Mouse (Mus musculus) forebrain, embryonic 14.5 days (tissue): ENCODE measurements around the gene Hbp1. TPM values are rescaled to one million over a fixed set of nuclear protein-coding genes. Genes with fewer than 3 reads are reported as not detected.

Source experiments
- ATAC-seq: fragments of 200-750 bp; cut with Nextera tagmentation; 2 replicates; pipeline ENCODE4 v1.8.0; 2017; ENCODE audit warnings: mild to moderate bottlenecking, moderate library complexity
- DNase-seq: peaks from one replicate; pipeline ENCODE4 v3.0.0-alpha.2; 2015; ENCODE audit warnings: low spot score
- H3K27ac ChIP-seq: fragments of 300-500 bp; sonication (generic); 2 replicates; pipeline ENCODE4 v1.5.1; 2014; ENCODE audit warnings: low read depth, mild to moderate bottlenecking, control low read depth, low read length, moderate library complexity
- H3K27me3 ChIP-seq: fragments of 300-500 bp; sonication (generic); replicated peaks from 2 replicates; pipeline ENCODE4 v1.6.1; 2014; ENCODE audit warnings: low read length, control low read depth, mixed read lengths; ENCODE audit not compliant: control insufficient read depth, insufficient read depth
- H3K36me3 ChIP-seq: fragments of 300-500 bp; sonication (generic); 2 replicates; pipeline ENCODE4 v1.6.1; 2014; ENCODE audit warnings: low read length, control low read depth; ENCODE audit not compliant: control insufficient read depth, insufficient read depth
- H3K4me1 ChIP-seq: fragments of 300-500 bp; sonication (generic); 2 replicates; pipeline ENCODE4 v1.6.1; 2014; ENCODE audit warnings: antibody characterized with exemption, low read length, control low read depth; ENCODE audit not compliant: control insufficient read depth, insufficient read depth
- H3K4me2 ChIP-seq: fragments of 300-500 bp; sonication (generic); 2 replicates; pipeline ENCODE4 v1.6.1; 2014; ENCODE audit warnings: mild to moderate bottlenecking, control low read depth, low read length
- H3K4me3 ChIP-seq: fragments of 300-500 bp; sonication (generic); 2 replicates; pipeline ENCODE4 v1.5.1; 2014; ENCODE audit warnings: low read depth, low read length, control low read depth
- H3K9ac ChIP-seq: fragments of 300-500 bp; sonication (generic); 2 replicates; pipeline ENCODE4 v1.6.1; 2014; ENCODE audit warnings: mild to moderate bottlenecking, low read length, control low read depth, moderate library complexity
- H3K9me3 ChIP-seq: fragments of 300-500 bp; sonication (generic); replicated peaks from 2 replicates; pipeline ENCODE4 v1.6.1; 2016; ENCODE audit warnings: low read length, control low read depth, mixed read lengths; ENCODE audit not compliant: control insufficient read depth
- WGBS: fragments of 180-500 bp; shearing (Covaris S2); extraction: QIAGEN DNeasy Blood & Tissue Kit; methylation state at CpG from one replicate; pipeline ENCODE4 v1.1.7; 2014; 5-methylcytosine and 5-hydroxymethylcytosine counted together
- polyA plus RNA-seq: library from polyadenylated mRNA; unstranded; fragments of >200 nt; fragmentation: Nextera tagmentation; extraction: Ambion mirVana; gene quantifications from 2 replicates; pipeline ENCODE4 v1.2.1, GENCODE M21; 2014

The Hbp1 gene
- polyA plus RNA-seq, 1 experiment from 2014 or later, result 112 TPM

GRCm38 (mm10) chr12:31890685-31891084 is 59.6 kb downstream of the Hbp1 start:
- no peak overlapping the region for H3K4me3 ChIP-seq
- H3K9me3 ChIP-seq, result no peaks in the 10 kb centered on the region
- DNase-seq, result no peak
- 0 out of 2 replicates have a peak, but pooled peaks cover 3% of the 10 kb centered on the region for H3K36me3 ChIP-seq
- WGBS, result 62% methylated on average over 6 of the region's 6 CpGs
- peaks cover 6% of the 10 kb centered on the region for H3K4me1 ChIP-seq
- H3K27me3 ChIP-seq, result no peaks in the 10 kb centered on the region
- H3K27ac ChIP-seq, result no peak overlapping the region
- no peak overlapping the region for H3K9ac ChIP-seq
- no peak for ATAC-seq
- no peak overlapping the region for H3K4me2 ChIP-seq

GRCm38 (mm10) chr12:31885844-31886606 is 64.3 kb downstream of the Hbp1 start:
- ATAC-seq (no peak), DNase-seq (no peak)
- Histone ChIP-seq H3K4me1 (no peaks in the 10 kb centered on the region), H3K4me2 (no peak overlapping the region), H3K9me3 (no peaks in the 10 kb centered on the region), H3K27me3 (no peaks in the 10 kb centered on the region), H3K9ac (no peak overlapping the region), H3K36me3 (0 out of 2 replicates have a peak, but pooled peaks cover 3% of the 10 kb centered on the region), H3K4me3 (no peak overlapping the region), H3K27ac (no peak overlapping the region)
- 95% methylated on average over 11 of the region's 11 CpGs for WGBS

- no peak overlapping the region for H3K4me3 ChIP-seq
- H3K27ac ChIP-seq, result no peak overlapping the region
- H3K4me2 ChIP-seq, result no peak overlapping the region
- ATAC-seq, result no peak
- H3K9ac ChIP-seq, result no peak overlapping the region
- H3K4me1 ChIP-seq, result no peaks in the 10 kb centered on the region
- H3K36me3 ChIP-seq, result 0 out of 2 replicates have a peak, but pooled peaks cover 3% of the 10 kb centered on the region
- 89% methylated on average over 4 of the region's 4 CpGs for WGBS
- DNase-seq, result no peak
- H3K27me3 ChIP-seq, result no peaks in the 10 kb centered on the region
- H3K9me3 ChIP-seq, result no peaks in the 10 kb centered on the region
These were observed 65.3 kb downstream of the Hbp1 start for GRCm38 (mm10) chr12:31885084-31885483.

GRCm38 (mm10) chr12:31884365-31884764 is 66.0 kb downstream of the Hbp1 start:
- ATAC-seq, result no peak
- Histone ChIP-seq H3K4me1 (no peaks in the 10 kb centered on the region), H3K27ac (no peak overlapping the region), H3K9me3 (no peaks in the 10 kb centered on the region), H3K9ac (no peak overlapping the region), H3K36me3 (0 out of 2 replicates have a peak, but pooled peaks cover 3% of the 10 kb centered on the region), H3K27me3 (no peaks in the 10 kb centered on the region), H3K4me3 (no peak overlapping the region), H3K4me2 (no peak overlapping the region)
- DNase-seq, result no peak
- WGBS, result 81% methylated on average over 4 of the region's 4 CpGs

GRCm38 (mm10) chr12:31882736-31883135 is 67.6 kb downstream of the Hbp1 start:
- ATAC-seq, result no peak
- whole genome bisulfite sequencing, result 92% methylated on average over 1 of the region's 1 CpGs

GRCm38 (mm10) chr12:31876775-31877174 is 73.6 kb downstream of the Hbp1 start:
- Histone ChIP-seq H3K4me2 (no peak overlapping the region), H3K9me3 (no peaks in the 10 kb centered on the region), H3K9ac (no peak overlapping the region), H3K4me3 (no peak overlapping the region), H3K36me3 (no peaks in the 10 kb centered on the region), H3K27ac (no peak overlapping the region), H3K4me1 (no peaks in the 10 kb centered on the region), H3K27me3 (no peaks in the 10 kb centered on the region)
- WGBS, result 93% methylated on average over 4 of the region's 4 CpGs
- DNase-seq (no peak), ATAC-seq (no peak)

More at GRCm38 (mm10) chr12:31882736-31883135, 67.6 kb downstream of the Hbp1 start:
- DNase-seq, result no peak
- H3K4me2 ChIP-seq, result no peak overlapping the region
- H3K4me1 ChIP-seq, result no peaks in the 10 kb centered on the region
- H3K36me3 ChIP-seq, result 0 out of 2 replicates have a peak, but pooled peaks cover 3% of the 10 kb centered on the region
- H3K27ac ChIP-seq, result no peak overlapping the region
- H3K9ac ChIP-seq, result no peak overlapping the region
- H3K27me3 ChIP-seq, result no peaks in the 10 kb centered on the region
- H3K4me3 ChIP-seq, result no peak overlapping the region
- no peaks in the 10 kb centered on the region for H3K9me3 ChIP-seq

Other genes with a start within 250 kb of the Hbp1 start
- gene Gpr22, start 236.6 kb downstream of the Hbp1 start, polyA plus RNA-seq, result 10.8 and 13.0 TPM in 2 replicates
- gene Prkar2b, start 110.8 kb upstream of the Hbp1 start, polyA plus RNA-seq, result 114 and 139 TPM in 2 replicates